Mouse (Mus musculus) forebrain, embryonic 16.5 days (tissue): ENCODE data around the gene Slc38a10. TPM values are rescaled to one million over a fixed set of nuclear protein-coding genes. Genes with fewer than 3 reads are reported as not detected.

Experiments
- ATAC-seq: fragments of 200-750 bp; cut with Nextera tagmentation; 2 replicates; pipeline ENCODE4 v1.8.0; 2017; ENCODE audit warnings: mild to moderate bottlenecking, moderate library complexity
- H3K27ac ChIP-seq: fragments of 300-500 bp; sonication (generic); 2 replicates; pipeline ENCODE4 v1.5.1; 2014; ENCODE audit warnings: low read length, control low read depth
- H3K27me3 ChIP-seq: fragments of 300-500 bp; sonication (generic); replicated peaks from 2 replicates; pipeline ENCODE4 v1.6.1; 2014; ENCODE audit warnings: low read length; ENCODE audit not compliant: control insufficient read depth, insufficient read depth
- H3K36me3 ChIP-seq: fragments of 300-500 bp; sonication (generic); 2 replicates; pipeline ENCODE4 v1.6.1; 2014; ENCODE audit not compliant: control insufficient read depth, insufficient read depth
- H3K4me1 ChIP-seq: fragments of 300-500 bp; sonication (generic); replicated peaks from 2 replicates; pipeline ENCODE4 v1.6.1; 2014; ENCODE audit warnings: low read length; ENCODE audit not compliant: control insufficient read depth, insufficient read depth
- H3K4me2 ChIP-seq: fragments of 300-500 bp; sonication (generic); 2 replicates; pipeline ENCODE4 v1.6.1; 2014; ENCODE audit warnings: mild to moderate bottlenecking, low read length, control low read depth
- H3K4me3 ChIP-seq: fragments of 300-500 bp; sonication (generic); replicated peaks from 2 replicates; pipeline ENCODE4 v1.5.1; 2014; ENCODE audit warnings: mild to moderate bottlenecking, low read length, control low read depth
- H3K9ac ChIP-seq: fragments of 300-500 bp; sonication (generic); replicated peaks from 2 replicates; pipeline ENCODE4 v1.6.1; 2014; ENCODE audit warnings: low read depth, low read length, control low read depth
- H3K9me3 ChIP-seq: fragments of 300-500 bp; sonication (generic); 2 replicates; pipeline ENCODE4 v1.6.1; 2016; ENCODE audit warnings: low read length; ENCODE audit not compliant: control insufficient read depth
- WGBS: fragments of 180-500 bp; shearing (Covaris S2); extraction: QIAGEN DNeasy Blood & Tissue Kit; methylation state at CpG from one replicate; pipeline ENCODE4 v1.1.7; 2014; 5-methylcytosine and 5-hydroxymethylcytosine counted together
- polyA plus RNA-seq: library from polyadenylated mRNA; unstranded; fragments of >200 nt; fragmentation: Nextera tagmentation; extraction: Ambion mirVana; gene quantifications from 2 replicates; pipeline ENCODE4 v1.2.1, GENCODE M21; 2015

Gene Slc38a10
- polyA plus RNA-seq, 1 experiment from 2014 or later: 110 TPM

DNA sequence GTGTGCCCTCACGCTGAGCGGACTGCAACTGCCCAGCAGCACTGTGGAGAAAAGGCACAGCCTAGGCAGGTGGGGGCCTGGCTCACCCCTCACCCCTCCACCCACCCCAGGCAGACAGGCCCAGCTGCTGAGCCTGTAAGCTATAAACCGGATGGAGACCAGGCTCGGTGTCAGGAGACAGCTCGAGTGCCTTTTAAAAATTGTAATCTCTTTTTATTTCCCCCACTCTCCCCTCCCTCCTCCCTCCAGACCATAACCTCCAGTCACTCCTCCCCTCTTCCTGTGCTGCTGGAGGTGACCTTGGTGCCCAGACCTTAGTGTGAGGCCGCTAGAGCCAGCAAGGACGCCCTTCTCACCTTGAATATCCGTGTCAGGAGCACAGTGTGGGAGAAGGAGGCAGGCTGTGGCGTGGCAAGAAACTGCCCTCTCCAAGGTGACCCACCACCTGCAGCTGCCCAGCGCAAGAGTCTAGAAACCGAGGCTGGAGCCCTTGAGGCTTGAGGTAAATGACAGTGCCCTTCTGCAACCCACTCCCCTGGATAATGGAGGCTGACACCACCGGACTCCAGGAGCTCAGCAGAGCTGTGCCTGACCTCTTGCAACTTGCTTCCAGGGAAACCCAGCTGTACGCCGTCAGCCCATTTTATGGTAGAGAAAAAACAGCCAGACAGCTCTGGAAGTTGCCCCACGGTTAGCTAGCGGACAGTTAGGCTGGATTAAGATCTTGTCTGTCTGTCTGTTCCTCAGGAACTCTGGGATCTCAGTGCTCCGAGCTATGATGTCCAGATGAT, 13.5 kb upstream of the Slc38a10 start:
- Histone ChIP-seq H3K27me3 (no peaks in the 10 kb centered on the region), H3K27ac (no peak overlapping the region), H3K4me1 (peaks cover 9% of the 10 kb centered on the region), H3K9ac (no peak overlapping the region), H3K9me3 (no peaks in the 10 kb centered on the region), H3K4me3 (no peak overlapping the region), H3K4me2 (no peak overlapping the region), H3K36me3 (no peaks in the 10 kb centered on the region)
- WGBS: 75% methylated on average over 17 of the region's 17 CpGs
- ATAC-seq: no peak

DNA sequence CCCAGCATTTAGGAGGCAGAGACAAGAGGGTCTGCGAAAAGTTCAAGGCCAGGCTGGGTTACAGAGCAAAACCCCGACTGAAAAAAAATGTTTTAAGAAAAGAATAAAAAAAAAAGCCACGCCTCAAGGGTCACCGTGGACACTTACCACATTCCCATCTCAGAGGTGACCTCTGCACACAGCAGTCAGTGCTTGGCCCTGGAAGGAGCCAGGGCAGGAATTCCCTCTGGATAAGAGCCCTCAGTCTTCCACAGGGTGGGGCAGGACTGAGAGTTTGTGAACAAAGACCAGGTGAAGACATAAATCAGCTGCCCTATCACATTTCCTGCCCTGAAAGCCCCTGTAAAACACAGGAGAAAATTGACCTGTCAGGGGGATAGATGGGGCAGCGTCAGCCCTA, 12.9 kb upstream of the Slc38a10 start:
- H3K27me3 ChIP-seq: no peaks in the 10 kb centered on the region
- H3K36me3 ChIP-seq: no peaks in the 10 kb centered on the region
- no peak for ATAC-seq
- H3K4me2 ChIP-seq: no peak overlapping the region
- H3K9me3 ChIP-seq: no peaks in the 10 kb centered on the region
- H3K9ac ChIP-seq: no peak overlapping the region
- 80% methylated on average over 5 of the region's 5 CpGs for WGBS
- no peak overlapping the region for H3K4me3 ChIP-seq
- peaks cover 3% of the 10 kb centered on the region; the same call in 1 of the 2 replicates for H3K4me1 ChIP-seq
- no peak overlapping the region for H3K27ac ChIP-seq

GRCm38 (mm10) chr11:120163207-120163606, 12.1 kb upstream of the Slc38a10 start:
- Histone ChIP-seq H3K27ac (no peak overlapping the region), H3K9ac (no peak overlapping the region), H3K4me3 (no peak overlapping the region), H3K36me3 (no peaks in the 10 kb centered on the region), H3K4me1 (peaks cover 3% of the 10 kb centered on the region; the same call in 1 of the 2 replicates), H3K4me2 (no peak overlapping the region), H3K9me3 (no peaks in the 10 kb centered on the region), H3K27me3 (no peaks in the 10 kb centered on the region)
- 88% methylated on average over 3 of the region's 3 CpGs for WGBS
- no peak for ATAC-seq

GRCm38 (mm10) chr11:120161245-120161644, 10.1 kb upstream of the Slc38a10 start:
- Histone ChIP-seq H3K9ac (no peak overlapping the region), H3K27ac (no peak overlapping the region), H3K9me3 (no peaks in the 10 kb centered on the region), H3K27me3 (no peaks in the 10 kb centered on the region), H3K4me3 (no peak overlapping the region), H3K36me3 (no peaks in the 10 kb centered on the region), H3K4me2 (no peak overlapping the region), H3K4me1 (no peaks in the 10 kb centered on the region)
- ATAC-seq: no peak
- 44% methylated on average over 4 of the region's 4 CpGs for WGBS

DNA sequence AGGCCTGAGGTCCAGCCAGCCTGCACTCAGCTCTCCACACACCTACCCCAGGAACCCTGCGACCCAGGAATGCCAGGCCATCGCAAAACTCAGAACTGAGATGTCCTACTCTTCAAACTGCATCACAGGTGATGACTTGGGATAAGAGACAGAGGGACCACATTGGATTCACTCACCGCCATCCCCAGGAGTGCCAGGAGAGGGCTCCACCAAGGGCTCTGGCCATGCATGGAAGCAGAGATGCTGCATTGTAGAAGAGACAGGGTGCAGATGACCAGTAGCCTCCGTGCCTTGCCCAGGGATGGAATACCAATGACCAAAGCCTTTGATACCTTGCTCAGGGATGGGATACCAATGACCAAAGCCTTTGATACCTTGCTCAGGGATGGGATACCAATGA, 9.3 kb upstream of the Slc38a10 start:
- H3K9me3 ChIP-seq: no peaks in the 10 kb centered on the region
- 68% methylated on average over 4 of the region's 4 CpGs for WGBS
- no peaks in the 10 kb centered on the region for H3K36me3 ChIP-seq
- no peak overlapping the region for H3K4me3 ChIP-seq
- no peak for ATAC-seq
- no peak overlapping the region for H3K27ac ChIP-seq
- H3K4me1 ChIP-seq: no peaks in the 10 kb centered on the region
- no peak overlapping the region for H3K9ac ChIP-seq
- no peaks in the 10 kb centered on the region for H3K27me3 ChIP-seq
- no peak overlapping the region for H3K4me2 ChIP-seq

GRCm38 (mm10) chr11:120159653-120160052, 8.5 kb upstream of the Slc38a10 start:
- no peaks in the 10 kb centered on the region for H3K27me3 ChIP-seq
- no peak overlapping the region for H3K4me2 ChIP-seq
- no peak overlapping the region for H3K4me3 ChIP-seq
- H3K9me3 ChIP-seq: no peaks in the 10 kb centered on the region
- no peaks in the 10 kb centered on the region for H3K36me3 ChIP-seq
- no peak overlapping the region for H3K9ac ChIP-seq
- H3K4me1 ChIP-seq: no peaks in the 10 kb centered on the region
- WGBS: 55% methylated on average over 5 of the region's 5 CpGs
- ATAC-seq: no peak
- H3K27ac ChIP-seq: no peak overlapping the region

DNA sequence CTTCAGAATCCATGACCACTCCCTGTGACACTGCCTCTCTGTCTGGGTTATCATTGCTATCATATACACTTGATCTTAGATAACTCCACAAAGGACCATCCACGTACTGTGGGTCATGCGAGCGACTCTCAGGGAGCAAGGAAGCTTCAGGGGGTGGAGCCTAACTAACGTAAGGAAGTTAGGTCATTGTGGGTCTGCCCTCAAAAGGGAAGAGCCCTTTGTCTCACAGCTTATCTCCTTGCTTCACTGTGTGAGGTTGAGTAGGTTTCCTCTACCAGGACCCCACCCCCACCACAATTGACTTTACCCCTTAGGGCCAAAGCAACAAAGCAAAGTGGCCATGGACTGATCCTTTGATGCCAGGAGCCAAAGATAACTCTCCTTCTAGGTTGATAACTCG, 7.7 kb upstream of the Slc38a10 start:
- Histone ChIP-seq H3K4me2 (no peak overlapping the region), H3K9me3 (no peaks in the 10 kb centered on the region), H3K9ac (no peak overlapping the region), H3K4me3 (no peak overlapping the region), H3K36me3 (no peaks in the 10 kb centered on the region), H3K27ac (no peak overlapping the region), H3K27me3 (no peaks in the 10 kb centered on the region), H3K4me1 (no peaks in the 10 kb centered on the region)
- ATAC-seq: no peak
- WGBS: 73% methylated on average over 5 of the region's 5 CpGs

DNA sequence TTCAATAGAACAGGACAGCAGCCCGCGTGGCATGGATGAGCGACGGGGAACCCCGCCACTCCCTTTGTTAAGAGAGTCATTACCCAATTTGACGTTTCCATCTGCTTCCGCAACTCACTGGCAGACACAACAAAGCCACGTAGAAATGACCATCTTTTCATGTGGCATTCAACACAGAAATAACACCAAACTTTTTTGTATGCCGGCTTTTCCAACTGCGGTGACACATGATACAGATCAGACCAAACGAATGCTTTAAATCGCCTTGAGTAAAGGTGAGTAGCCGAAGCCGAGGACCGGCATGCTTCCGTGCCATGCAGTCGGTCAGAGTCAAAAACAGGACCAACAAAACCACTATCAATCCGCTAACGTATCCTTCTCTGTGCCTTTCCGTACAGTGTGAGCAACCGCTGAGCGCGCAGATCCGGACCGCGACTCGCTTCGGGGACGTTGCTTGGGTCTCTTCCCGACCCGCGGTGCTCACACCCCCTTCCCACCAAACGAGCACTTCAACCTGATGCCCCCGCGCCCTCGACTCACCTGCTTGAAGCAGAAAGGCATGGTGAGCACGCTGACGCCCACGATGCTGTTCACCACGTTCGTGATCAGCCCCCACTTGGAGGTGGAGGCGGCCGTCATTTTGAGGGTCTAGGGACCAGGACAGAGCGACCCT, 570 bp downstream of the Slc38a10 start:
- Histone ChIP-seq H3K4me2 (peak overlapping the region; percentile 88), H3K9me3 (no peaks in the 10 kb centered on the region), H3K4me1 (peaks cover 15% of the 10 kb centered on the region), H3K36me3 (no peaks in the 10 kb centered on the region), H3K4me3 (peak overlapping the region; percentile 61), H3K27ac (peak overlapping the region; percentile 51), H3K27me3 (no peaks in the 10 kb centered on the region), H3K9ac (peak overlapping the region; percentile 64)
- ATAC-seq: peak; percentile 36; the same call in 1 of the 2 replicates
- WGBS: under 1% methylated on average over 44 of the region's 44 CpGs

- Histone ChIP-seq H3K9ac (peak overlapping the region; percentile 64; the same call in 1 of the 2 replicates), H3K27me3 (no peaks in the 10 kb centered on the region), H3K9me3 (no peaks in the 10 kb centered on the region), H3K27ac (no peak overlapping the region), H3K36me3 (no peaks in the 10 kb centered on the region), H3K4me1 (peaks cover 15% of the 10 kb centered on the region), H3K4me3 (peak overlapping the region; percentile 61), H3K4me2 (peak overlapping the region; percentile 88)
- WGBS: 36% methylated on average over 6 of the region's 6 CpGs
- no peak for ATAC-seq
Measured at GRCm38 (mm10) chr11:120149510-120150200, 1.5 kb downstream of the Slc38a10 start.
